Mouse (Mus musculus) frontal cortex, adult 2 months (tissue): Measurements from ENCODE around the gene Cst12. TPM values are rescaled to one million over a fixed set of nuclear protein-coding genes. Genes with fewer than 3 reads are reported as not detected.
"Not testable (repeated sequence)": the region's sequence is repeated elsewhere in the genome, so short reads cannot be mapped to it uniquely, and the experiment has no call there.

Source experiments
- DNase-seq, 2 experiments: peaks; one replicate each; pipeline ENCODE4 v3.0.0; 2022; ENCODE audit warnings: low spot score in 1 of 2; ENCODE audit errors: extremely low spot score in 1 of 2
- polyA plus RNA-seq: library from polyadenylated mRNA; depleted of rRNA; stranded (reverse); fragments of >200 nt; gene quantifications from 2 replicates; pipeline ENCODE4 v1.2.3, GENCODE M21; 2012; rRNA removed

Gene Cst12
- 0.99 and 1.4 TPM in 2 replicates for polyA plus RNA-seq

DNA sequence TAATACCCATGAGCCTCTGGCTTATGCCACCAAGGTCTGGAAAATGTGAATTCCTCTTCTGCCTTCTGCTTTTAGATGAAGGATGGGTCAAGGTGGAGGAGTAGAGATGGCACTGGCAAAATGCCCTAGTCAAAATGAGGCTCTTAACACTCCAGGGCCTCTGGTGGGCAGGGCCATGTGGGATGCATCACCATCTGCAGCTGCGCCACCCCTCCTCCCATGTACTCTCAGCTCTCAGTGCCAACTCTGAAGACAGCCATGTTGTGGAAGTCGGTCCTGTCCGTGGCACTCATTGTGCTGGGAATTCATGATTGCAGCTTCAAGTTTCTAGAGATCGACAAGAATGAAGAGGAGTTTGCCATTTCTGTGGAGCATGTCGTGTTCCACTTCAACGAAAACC lies at the start of gene Cst12:
Cst12 (plus strand) TSS at position 220 of the 400 bp plus-strand sequence.
- peak; percentile 7 to 11 for DNase-seq

DNA sequence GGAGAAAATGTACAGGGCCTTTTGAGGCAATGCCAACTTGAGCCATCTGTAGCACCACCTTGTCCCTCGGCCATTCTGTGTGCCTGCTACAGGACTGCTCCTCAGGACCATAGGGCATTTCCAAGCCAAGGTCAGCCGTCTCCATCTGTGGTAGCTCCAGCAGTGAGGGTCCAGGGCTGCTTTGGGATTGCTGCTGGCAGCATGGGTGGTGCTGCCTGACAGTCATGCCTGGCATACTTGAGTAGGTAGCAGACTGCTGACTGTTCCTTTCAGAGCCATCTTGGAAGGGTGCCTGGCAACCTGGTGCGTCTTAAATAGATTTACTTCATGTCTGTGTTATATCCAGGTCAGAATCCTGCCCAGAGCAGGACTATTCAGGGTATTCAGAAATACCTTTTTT lies 46.2 kb upstream of the Cst12 start:
- DNase-seq: peak in 1 of 2 experiments; percentile 64

DNA sequence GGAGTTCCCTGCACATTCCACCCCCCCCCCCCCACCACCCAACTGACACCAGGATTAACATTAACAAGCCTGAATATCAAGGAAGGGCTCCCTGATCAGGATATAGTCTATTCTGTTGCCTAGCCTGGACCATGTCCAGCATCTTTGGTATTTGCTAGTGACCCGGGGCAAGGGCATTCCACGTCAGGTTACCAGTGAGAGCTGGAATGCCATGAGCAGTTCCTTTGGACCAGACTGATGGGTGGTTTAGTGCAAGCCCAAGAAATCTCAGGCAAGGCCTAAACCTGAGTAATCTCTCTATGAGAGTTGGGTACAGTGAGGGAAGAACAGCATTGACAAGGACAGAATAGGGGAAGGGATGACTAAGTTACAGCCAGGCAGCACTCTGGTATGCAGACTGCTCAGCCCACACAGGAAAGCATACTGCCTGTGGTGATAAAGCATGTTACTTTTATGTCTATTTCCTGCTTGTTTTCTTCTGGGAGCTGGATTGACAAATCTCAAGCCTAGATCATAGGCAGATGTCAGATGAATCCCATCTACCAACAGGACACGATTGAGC lies 45.2 kb upstream of the Cst12 start:
- no peak for DNase-seq

DNA sequence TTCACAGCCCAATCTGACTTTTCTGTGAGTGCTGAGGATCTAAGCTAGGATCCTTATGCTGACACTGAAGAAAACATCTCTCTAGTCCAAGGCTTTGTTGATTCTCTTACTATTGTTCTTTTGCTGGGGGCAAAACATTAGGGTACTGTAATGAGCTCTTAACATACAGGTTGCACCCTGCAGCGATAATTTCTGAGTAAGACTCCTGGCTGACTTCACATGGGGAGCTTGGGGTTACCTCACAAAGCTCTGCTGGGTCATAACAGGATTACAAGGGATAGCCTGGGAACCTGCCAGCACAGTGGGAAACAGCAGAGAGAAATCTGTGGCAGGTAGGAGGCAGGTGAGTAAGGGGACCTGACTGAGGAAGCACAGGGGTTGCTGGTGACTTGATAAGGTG lies 39.1 kb upstream of the Cst12 start, which contains the start of gene Cstl1:
Cstl1 (plus strand) TSS at position 301 of the 400 bp plus-strand sequence.
- DNase-seq: no peak

DNA sequence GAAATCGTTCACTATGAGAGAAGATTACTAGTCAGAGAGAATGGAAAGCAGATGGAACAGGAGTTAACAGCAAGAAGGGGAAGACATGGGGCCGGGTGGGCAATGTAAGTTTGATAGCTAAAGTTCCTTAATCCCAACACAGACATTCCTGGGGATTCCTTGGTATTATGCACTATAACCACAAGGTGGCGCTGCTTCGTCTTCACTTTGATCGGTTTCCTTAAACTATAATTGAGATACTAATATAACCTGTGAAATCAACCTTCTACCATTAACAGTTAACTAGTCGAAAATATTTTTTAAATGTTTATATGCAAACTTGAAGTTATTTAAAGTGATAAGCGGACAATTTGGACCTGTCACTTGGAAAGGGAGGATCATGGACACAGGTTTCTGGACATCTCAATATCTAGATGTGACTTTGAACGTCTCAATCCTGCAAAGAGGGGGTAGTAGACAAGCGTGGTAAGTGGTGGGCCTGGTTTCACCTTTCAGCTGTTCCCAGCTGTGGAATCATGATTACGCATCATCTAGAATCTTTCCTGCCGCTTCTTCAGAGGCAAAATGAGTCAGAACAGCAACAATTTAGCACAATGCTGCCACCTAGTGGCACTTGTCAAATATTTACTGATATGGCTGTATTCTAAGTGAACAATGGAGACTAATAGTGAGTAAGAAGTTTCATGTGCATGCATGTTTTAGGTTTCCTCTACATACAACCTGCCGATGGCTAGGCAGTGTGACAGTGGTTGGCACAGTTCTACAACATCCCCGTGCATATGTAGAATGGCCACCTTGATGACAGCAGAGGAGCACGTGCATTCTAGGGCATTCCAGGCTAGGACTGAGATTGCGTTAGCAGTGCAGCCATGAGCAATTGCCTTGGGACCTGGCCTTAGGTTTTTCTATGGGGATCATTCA lies 37.0 kb upstream of the Cst12 start:
- DNase-seq: peak; percentile 68 to 91

DNA sequence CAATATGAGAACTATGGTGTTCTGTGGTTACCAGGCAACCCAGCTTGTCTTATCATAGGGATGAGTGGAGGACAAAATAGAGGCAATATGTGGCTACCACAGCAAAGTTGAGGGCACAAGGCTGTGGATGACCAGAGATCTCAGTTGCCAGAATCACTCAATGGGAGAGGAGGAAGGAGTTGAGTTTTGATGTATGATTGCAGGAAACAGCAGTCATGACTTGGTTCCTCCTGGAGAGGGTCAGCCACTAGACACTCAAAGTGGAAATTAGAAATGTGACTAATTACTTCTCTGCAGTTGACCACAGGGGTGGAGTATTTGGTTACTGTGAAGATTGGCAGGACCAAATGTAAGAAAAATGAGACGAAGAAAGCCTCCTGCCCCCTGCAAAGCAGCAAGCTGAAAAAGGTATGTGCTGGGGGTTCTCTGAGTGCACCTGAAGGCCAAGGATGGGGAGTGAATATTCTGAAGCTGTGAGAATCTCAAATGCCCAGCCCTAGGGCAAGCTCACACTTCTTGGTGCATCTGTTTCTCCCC lies 34.8 kb upstream of the Cst12 start:
- DNase-seq: no peak

DNA sequence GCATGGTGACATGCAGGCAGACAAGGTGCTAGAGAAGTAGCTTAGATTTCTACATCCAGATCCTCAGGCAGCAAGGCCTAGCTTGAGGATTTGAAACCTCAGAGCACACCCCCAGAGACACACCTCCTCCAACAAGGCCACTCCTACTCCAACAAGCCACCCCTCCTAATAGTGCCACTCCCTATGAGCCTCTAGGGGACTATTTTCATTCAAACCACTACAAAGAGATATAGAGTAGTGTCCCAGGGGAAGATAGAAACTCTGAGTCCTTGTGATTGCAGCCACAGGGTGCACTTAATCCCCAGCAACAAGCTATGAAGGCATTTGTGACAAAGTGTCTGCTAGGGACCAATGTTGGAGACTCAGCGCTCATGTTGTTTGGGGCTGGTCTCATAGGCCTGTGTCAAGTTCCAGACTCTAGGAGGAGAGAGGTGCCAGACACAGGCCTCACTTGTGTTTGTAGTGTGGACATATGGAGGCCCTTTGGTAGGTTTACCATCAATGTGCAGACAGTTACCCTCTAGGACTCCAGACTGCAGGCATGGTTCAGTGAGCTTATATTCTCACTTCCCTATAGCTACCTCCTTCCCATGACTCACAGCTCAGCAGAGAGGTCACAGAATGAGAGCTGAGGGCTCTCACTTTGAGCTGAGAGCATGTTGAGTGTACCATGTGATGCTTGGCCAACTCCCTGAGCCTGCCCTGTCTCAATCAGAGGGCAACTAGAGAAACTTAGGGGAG lies 25.3 kb upstream of the Cst12 start:
- DNase-seq: no peak

DNA sequence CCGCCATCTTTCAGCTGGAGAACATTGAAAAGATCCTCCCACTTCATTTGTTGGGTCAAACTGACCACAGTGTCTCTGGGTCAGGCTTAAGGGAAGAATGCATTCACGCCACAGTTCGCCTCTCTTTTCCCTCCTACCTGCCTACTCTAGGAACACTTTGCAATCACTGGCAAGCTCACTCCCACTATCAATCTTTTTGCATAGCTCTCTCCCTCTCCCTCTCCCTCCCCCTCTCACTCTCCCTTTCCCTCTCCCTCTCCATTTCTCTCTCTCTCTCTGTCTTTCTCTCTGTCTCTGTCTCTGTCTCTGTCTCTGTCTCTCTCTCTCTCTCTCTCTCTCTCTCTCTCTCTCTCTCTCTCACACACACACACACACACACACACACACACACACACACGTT lies 17.8 kb upstream of the Cst12 start, which contains the start of gene Cst11:
Cst11 (minus strand) TSS at position 101 of the 400 bp plus-strand sequence.
- DNase-seq: not testable (repeated sequence)

DNA sequence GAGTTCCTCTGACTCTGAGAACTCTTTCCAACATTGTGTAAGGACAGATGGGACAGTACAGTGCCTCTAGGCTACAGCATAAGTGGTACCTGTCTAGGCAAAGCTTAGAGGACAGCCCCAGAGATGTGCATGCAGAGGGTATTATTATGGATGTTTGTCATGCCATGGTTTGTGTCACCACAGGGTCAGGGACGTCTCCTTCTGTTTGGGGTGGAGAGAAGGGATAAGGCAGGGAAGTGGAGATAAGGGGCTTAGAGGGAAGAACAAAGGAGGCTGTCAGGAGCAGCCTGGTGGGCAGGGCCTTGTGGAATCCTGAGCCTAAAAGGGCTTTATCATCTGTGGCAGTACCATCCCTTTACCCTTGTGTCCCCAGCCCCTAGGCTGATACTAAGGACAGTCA lies 7.5 kb upstream of the Cst12 start, which contains the start of gene 8030411F24Rik:
8030411F24Rik (plus strand) TSS at position 301 of the 400 bp plus-strand sequence.
- DNase-seq: no peak

DNA sequence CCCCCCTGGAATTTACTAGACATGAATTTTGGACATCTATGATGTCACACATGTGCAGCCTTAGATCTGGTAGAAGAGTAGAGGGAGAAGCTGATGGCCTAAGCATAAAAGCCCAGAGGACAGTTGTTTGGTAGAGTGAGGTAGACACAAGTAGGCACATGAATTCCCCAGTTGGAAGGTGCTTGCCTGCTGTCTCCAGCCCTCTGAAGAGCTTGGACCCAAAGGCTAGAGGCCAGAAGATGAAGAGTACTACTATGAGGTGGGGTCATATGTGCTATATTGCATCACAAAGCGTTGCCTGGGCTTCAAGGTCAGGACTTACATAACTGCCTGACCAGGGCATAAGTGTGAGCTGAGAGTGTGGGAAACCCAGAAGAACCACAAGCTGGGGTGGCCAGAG lies 9.3 kb downstream of the Cst12 start, which contains the start of gene Cst8:
Cst8 (plus strand) TSS at position 301 of the 400 bp plus-strand sequence.
- DNase-seq: no peak

DNA sequence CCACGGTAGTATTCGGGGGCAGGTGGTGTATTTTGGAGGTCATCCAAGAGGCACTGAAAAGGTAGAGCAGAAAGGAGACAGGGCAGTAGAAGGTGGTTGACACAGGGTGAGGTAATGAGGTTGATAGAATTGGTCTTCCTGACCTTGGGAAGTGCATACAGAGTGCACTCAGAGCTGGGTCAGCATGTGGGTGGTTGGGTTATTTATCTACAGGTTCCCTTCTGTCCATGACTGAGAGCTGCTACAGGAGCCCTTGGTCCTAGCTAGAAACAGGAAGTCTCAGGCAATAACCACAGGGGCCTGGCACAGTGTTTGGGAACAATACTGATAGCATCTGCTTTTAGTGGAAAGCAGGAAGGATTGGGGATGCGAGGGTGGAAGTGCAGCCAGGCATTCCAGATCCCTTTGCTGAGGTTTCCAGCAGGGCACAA lies 12.3 kb downstream of the Cst12 start:
- no peak for DNase-seq

DNA sequence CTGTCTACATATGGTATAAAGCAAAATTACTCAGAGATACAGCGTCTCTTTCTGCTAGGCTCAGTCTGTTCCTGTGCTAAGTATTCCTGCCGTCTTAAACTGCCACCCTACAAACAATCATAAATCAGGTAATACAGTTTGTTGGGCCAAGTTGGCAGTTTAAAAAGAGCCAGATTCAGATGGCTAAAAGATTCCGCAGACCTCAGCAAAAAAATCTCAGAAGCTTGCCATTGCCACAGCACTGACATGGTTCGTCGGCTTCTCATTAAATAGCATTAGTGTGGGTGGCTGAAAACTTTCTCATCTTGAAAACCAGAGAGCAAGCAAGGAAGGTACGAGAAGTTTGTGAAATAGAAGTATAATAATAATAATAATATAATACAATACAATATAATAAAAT lies 17.5 kb downstream of the Cst12 start:
- DNase-seq: no peak

DNA sequence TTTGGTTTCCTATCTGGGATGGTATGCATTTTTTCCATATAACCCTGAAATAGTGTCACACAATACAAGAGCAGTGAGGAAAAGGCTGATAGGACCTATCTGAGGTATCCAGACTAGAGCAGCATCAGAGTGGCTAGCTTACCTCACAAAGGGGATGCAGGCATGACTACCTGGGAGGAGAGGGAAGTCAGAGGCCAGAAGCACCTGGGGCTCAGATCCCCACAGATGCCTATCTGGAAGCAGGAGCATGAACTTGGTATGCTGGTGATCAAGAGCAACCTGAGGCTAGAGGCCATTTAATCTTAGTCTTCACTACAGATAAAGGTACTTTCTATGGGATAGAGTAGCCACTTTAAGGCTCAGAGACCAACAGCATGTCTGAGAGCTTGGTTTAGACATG lies 30.7 kb downstream of the Cst12 start, which contains the start of gene Cst13:
Cst13 (plus strand) TSS at position 173 of the 400 bp plus-strand sequence.
- no peak for DNase-seq

DNA sequence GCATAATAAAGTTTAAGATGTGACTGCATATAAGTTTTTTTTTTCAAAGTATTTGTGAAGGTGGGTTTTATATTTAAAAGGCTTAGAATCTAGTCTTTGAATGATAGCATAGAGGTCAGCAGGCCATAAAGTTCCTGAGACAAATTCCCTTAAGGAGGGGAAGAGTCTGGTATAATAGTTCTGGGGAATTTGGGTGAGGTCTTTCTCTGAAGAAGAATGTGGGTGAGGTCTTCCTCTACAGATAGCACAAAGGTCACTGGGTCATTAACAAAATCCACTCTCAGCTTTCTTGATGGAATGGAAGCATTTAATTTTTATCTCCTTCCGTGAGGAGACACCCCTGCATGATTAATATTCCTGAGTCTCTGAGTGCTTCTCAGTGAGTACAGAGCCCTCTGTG lies 36.8 kb downstream of the Cst12 start:
- no peak for DNase-seq

DNA sequence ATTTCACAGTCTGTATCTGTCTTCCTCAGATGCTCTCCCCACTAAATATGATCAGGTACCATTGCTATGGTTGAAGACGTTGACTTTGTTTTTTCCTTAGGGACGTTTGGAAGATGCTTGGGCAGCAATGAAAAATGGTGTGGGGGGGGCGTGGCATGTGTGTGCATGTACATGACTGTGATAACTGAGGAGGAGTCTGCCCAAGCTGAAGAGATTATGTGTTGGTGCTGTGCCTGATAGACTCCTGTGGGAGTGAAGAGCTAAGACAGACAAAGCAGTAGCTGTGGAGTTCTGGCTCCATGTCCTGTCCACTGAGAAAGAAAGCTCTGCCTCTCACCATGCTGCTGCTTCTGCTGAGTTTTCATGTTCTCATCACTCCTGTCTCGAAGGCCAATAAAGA lies 45.8 kb downstream of the Cst12 start, which contains the start of gene Cst9:
Cst9 (plus strand) TSS at position 236 of the 400 bp plus-strand sequence.
- no peak for DNase-seq

DNA sequence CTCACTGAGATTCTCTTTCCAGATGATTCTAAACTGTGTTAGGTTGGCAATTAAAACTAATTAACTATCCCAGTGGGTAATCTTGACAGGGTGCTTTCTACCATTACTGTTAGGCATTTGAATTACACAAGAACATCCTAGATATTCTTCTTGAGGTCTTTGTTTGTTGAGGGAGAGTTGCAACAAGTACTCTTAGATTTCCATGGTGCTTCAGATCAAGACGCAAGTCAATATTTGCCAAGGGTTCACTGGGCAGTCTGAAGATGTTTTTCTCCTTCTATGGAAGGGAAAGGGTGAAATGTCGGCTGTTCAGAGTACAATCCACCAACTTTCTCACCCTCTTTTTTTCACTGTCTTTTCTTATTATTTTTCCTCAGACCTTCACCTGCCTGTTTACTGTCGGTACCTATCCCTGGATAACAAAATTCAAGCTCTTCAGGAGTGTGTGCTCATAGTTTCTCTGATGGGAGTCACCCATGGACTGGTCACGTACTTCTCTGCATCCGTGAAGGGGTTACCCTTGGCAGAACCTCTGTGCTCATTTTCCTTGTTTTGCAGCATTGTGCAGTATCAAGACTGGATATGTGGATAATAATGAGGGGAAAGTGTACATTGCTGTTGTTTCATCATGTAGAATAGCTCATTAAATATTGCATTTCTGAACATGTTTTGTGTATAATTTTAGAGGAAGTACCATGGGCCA lies 49.1 kb downstream of the Cst12 start:
- DNase-seq: no peak

DNA sequence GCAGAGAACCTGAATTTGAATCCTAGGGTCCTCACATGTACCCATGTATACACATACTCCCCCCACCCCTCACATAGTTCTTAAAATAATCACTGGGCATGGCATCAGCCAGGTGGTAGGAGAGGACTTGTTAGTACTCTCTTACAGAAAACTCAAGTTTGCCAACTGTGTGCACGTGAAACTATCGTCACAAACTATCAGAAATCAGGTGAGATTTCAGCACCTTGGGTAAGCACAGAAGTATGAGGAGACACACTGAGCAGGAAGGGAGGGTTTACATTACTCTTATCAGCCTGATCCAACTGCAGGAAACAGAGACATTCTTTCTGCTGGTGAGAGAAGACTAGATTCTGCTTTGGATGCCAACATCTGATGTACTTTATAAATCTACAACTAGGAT lies 50.1 kb downstream of the Cst12 start:
- no peak for DNase-seq
